ENCODE assay signal across 10 mouse cellular contexts in genomic region chr10:42925103-42925866, GRCm38 (mm10).
DNase-seq lines count a peak whose midpoint lies in the region; ATAC-seq and TF ChIP-seq lines count a peak whose summit lies in the region.
"Had no signal": no experiment of that assay in that cellular context is flagged by ENCODE, and none has a peak within 500 bp of the region (broad histone marks: within the 10 kb centered on the region; RNA-seq: fewer than 3 reads in every experiment).

No protein-coding gene starts in this region.

- H3K9me3 ChIP-seq in hindbrain, embryonic 12.5 days (replicated peaks) = 0 out of 2 replicates have a peak, but pooled peaks cover 5% of the 10 kb centered on the region
- no peaks in the 10 kb centered on the region for H3K9me3 ChIP-seq in hindbrain, embryonic 11.5 days (ENCODE audit: control insufficient read depth, low read length)
- H3K9me3 ChIP-seq in neural tube, embryonic 13.5 days = peaks cover 6% of the 10 kb centered on the region; the same call in 1 of the 2 replicates
- H3K9me3 ChIP-seq in neural tube, embryonic 15.5 days (replicated peaks) = no peaks in the 10 kb centered on the region
- no peaks in the 10 kb centered on the region for H3K9me3 ChIP-seq in intestine, embryonic 16.5 days (ENCODE audit: control insufficient read depth, low read length)
- H3K9me3 ChIP-seq in stomach, postnatal 0 days (ENCODE audit: control insufficient read depth, low read length) = no peaks in the 10 kb centered on the region

- ATAC-seq in hindbrain, embryonic 12.5 days (ENCODE audit: low FRiP score) = no peak
- ATAC-seq in hindbrain, embryonic 11.5 days (ENCODE audit: low FRiP score) = no peak
- no peak for ATAC-seq in neural tube, embryonic 13.5 days (ENCODE audit: low read depth)
- ATAC-seq in neural tube, embryonic 15.5 days (ENCODE audit: low FRiP score) = no peak
- peak; percentile 62 for ATAC-seq in intestine, embryonic 16.5 days
- ATAC-seq in stomach, postnatal 0 days (ENCODE audit: low FRiP score, low TSS enrichment) = peak; percentile 49; the same call in 1 of the 2 replicates

- no peaks in the 10 kb centered on the region for H3K27me3 ChIP-seq in hindbrain, embryonic 12.5 days
- H3K27me3 ChIP-seq in hindbrain, embryonic 11.5 days (ENCODE audit: control insufficient read depth, insufficient read depth, low read length) = no peaks in the 10 kb centered on the region
- no peaks in the 10 kb centered on the region for H3K27me3 ChIP-seq in neural tube, embryonic 13.5 days
- no peaks in the 10 kb centered on the region for H3K27me3 ChIP-seq in neural tube, embryonic 15.5 days (replicated peaks)
- no peaks in the 10 kb centered on the region for H3K27me3 ChIP-seq in intestine, embryonic 16.5 days (replicated peaks; ENCODE audit: control insufficient read depth, insufficient read depth, low read length)
- no peaks in the 10 kb centered on the region for H3K27me3 ChIP-seq in stomach, postnatal 0 days (ENCODE audit: control insufficient read depth, insufficient read depth, low read length)

- no peaks in the 10 kb centered on the region for H3K36me3 ChIP-seq in hindbrain, embryonic 12.5 days
- H3K36me3 ChIP-seq in hindbrain, embryonic 11.5 days (ENCODE audit: control insufficient read depth, insufficient read depth, low read length) = no peaks in the 10 kb centered on the region
- no peaks in the 10 kb centered on the region for H3K36me3 ChIP-seq in neural tube, embryonic 13.5 days
- H3K36me3 ChIP-seq in neural tube, embryonic 15.5 days = no peaks in the 10 kb centered on the region
- H3K36me3 ChIP-seq in intestine, embryonic 16.5 days (ENCODE audit: control insufficient read depth, insufficient read depth, low read length) = no peaks in the 10 kb centered on the region
- H3K36me3 ChIP-seq in stomach, postnatal 0 days (ENCODE audit: control insufficient read depth, insufficient read depth, low read length) = no peaks in the 10 kb centered on the region

- TF ChIP-seq CTCF in stomach, postnatal 0 days (IDR thresholded peaks at IDR 0.05; ENCODE audit: low read depth) = no peak
- no peak for TF ChIP-seq CTCF in layer of hippocampus, adult 2 months (conservative IDR thresholded peaks at IDR 0.05)

- H3K27ac ChIP-seq in hindbrain, embryonic 12.5 days = no peak overlapping the region
- no peak overlapping the region for H3K27ac ChIP-seq in hindbrain, embryonic 11.5 days (ENCODE audit: low read depth, low read length)
- no peak overlapping the region for H3K27ac ChIP-seq in neural tube, embryonic 13.5 days (replicated peaks)
- no peak overlapping the region for H3K27ac ChIP-seq in neural tube, embryonic 15.5 days (replicated peaks)
- no peak overlapping the region for H3K27ac ChIP-seq in intestine, embryonic 16.5 days (ENCODE audit: low read length)
- no peak overlapping the region for H3K27ac ChIP-seq in stomach, postnatal 0 days (replicated peaks)
- H3K27ac ChIP-seq in layer of hippocampus, adult 2 months = no peak overlapping the region
- H3K27ac ChIP-seq: hindbrain, embryonic 14.5 days had no signal

- WGBS in hindbrain, embryonic 12.5 days = 78% methylated on average over 22 of the region's 22 CpGs
- 76% methylated on average over 22 of the region's 22 CpGs for WGBS in hindbrain, embryonic 11.5 days
- 78% methylated on average over 22 of the region's 22 CpGs for WGBS in neural tube, embryonic 13.5 days
- WGBS in neural tube, embryonic 15.5 days = 83% methylated on average over 22 of the region's 22 CpGs
- WGBS in intestine, embryonic 16.5 days = 67% methylated on average over 22 of the region's 22 CpGs
- 65% methylated on average over 22 of the region's 22 CpGs for WGBS in stomach, postnatal 0 days

- H3K9ac ChIP-seq in hindbrain, embryonic 12.5 days = no peak overlapping the region
- H3K9ac ChIP-seq in hindbrain, embryonic 11.5 days (ENCODE audit: low read depth, low read length) = no peak overlapping the region
- H3K9ac ChIP-seq in neural tube, embryonic 13.5 days = no peak overlapping the region
- no peak overlapping the region for H3K9ac ChIP-seq in neural tube, embryonic 15.5 days (replicated peaks)
- no peak overlapping the region; the same call in 1 of the 2 replicates for H3K9ac ChIP-seq in intestine, embryonic 16.5 days (ENCODE audit: low read depth, low read length)
- H3K9ac ChIP-seq in stomach, postnatal 0 days (ENCODE audit: low read length) = no peak overlapping the region
- H3K9ac ChIP-seq: hindbrain, embryonic 14.5 days had no signal

- 0 out of 2 replicates have a peak overlapping the region, but pooled peaks have one; percentile 4 for H3K4me2 ChIP-seq in hindbrain, embryonic 12.5 days (replicated peaks)
- H3K4me2 ChIP-seq in hindbrain, embryonic 11.5 days (replicated peaks; ENCODE audit: low read depth, low read length) = no peak overlapping the region
- 0 out of 2 replicates have a peak overlapping the region, but pooled peaks have one; percentile 20 for H3K4me2 ChIP-seq in neural tube, embryonic 13.5 days
- H3K4me2 ChIP-seq in neural tube, embryonic 15.5 days = no peak overlapping the region; the same call in 1 of the 2 replicates
- H3K4me2 ChIP-seq in intestine, embryonic 16.5 days (ENCODE audit: low read depth, low read length) = peak overlapping the region; percentile 43
- no peak overlapping the region for H3K4me2 ChIP-seq in stomach, postnatal 0 days (replicated peaks; ENCODE audit: low read depth)
- H3K4me2 ChIP-seq: hindbrain, embryonic 14.5 days had no signal

- TF ChIP-seq EP300 in stomach, postnatal 0 days (optimal IDR thresholded peaks at IDR 0.05) = no peak

- no peaks in the 10 kb centered on the region for H3K4me1 ChIP-seq in hindbrain, embryonic 12.5 days
- no peaks in the 10 kb centered on the region for H3K4me1 ChIP-seq in hindbrain, embryonic 11.5 days (replicated peaks; ENCODE audit: control insufficient read depth, insufficient read depth, low read length)
- no peaks in the 10 kb centered on the region for H3K4me1 ChIP-seq in neural tube, embryonic 13.5 days (replicated peaks)
- no peaks in the 10 kb centered on the region for H3K4me1 ChIP-seq in neural tube, embryonic 15.5 days
- H3K4me1 ChIP-seq in intestine, embryonic 16.5 days (ENCODE audit: control insufficient read depth, insufficient read depth, low read length) = no peaks in the 10 kb centered on the region
- no peaks in the 10 kb centered on the region for H3K4me1 ChIP-seq in stomach, postnatal 0 days (replicated peaks; ENCODE audit: control insufficient read depth, insufficient read depth)

- no peak overlapping the region for H3K4me3 ChIP-seq in hindbrain, embryonic 12.5 days
- no peak overlapping the region for H3K4me3 ChIP-seq in hindbrain, embryonic 11.5 days (ENCODE audit: low read depth, low read length)
- no peak overlapping the region for H3K4me3 ChIP-seq in neural tube, embryonic 13.5 days
- no peak overlapping the region for H3K4me3 ChIP-seq in neural tube, embryonic 15.5 days (replicated peaks)
- peak overlapping the region; percentile 19; the same call in 1 of the 2 replicates for H3K4me3 ChIP-seq in intestine, embryonic 16.5 days (ENCODE audit: low read length)
- no peak overlapping the region for H3K4me3 ChIP-seq in stomach, postnatal 0 days (ENCODE audit: low read depth, low read length)
- H3K4me3 ChIP-seq in layer of hippocampus, adult 2 months = no peak overlapping the region

- no peak for DNase-seq in hindbrain, embryonic 11.5 days (ENCODE audit: low spot score)
- no peak for DNase-seq in stomach, postnatal 0 days (ENCODE audit: low spot score)
- DNase-seq in layer of hippocampus, adult 2 months (ENCODE audit: low spot score in 2 of 2) = no peak
- DNase-seq: cerebellum, postnatal 10 days; right cerebral cortex, adult 18-20 months had no signal

Comparison
In these comparisons a context has a peak if more than half of its experiments do, and no peak if none do; other contexts are left out.
1. H3K4me2 ChIP-seq: peak in hindbrain, embryonic 12.5 days (single experiment), neural tube, embryonic 13.5 days (single experiment) and intestine, embryonic 16.5 days (single experiment); none in hindbrain, embryonic 11.5 days (single experiment), neural tube, embryonic 15.5 days (single experiment) and stomach, postnatal 0 days (single experiment).
2. ATAC-seq: peak in intestine, embryonic 16.5 days (single experiment) and stomach, postnatal 0 days (single experiment); none in hindbrain, embryonic 12.5 days (single experiment), hindbrain, embryonic 11.5 days (single experiment), neural tube, embryonic 13.5 days (single experiment) and neural tube, embryonic 15.5 days (single experiment).